Mouse (Mus musculus) heart, embryonic 12.5 days (tissue): ENCODE data around the gene Hoxd3. TPM values are rescaled to one million over a fixed set of nuclear protein-coding genes. Genes with fewer than 3 reads are reported as not detected.

ENCODE experiments used
- ATAC-seq: fragments of 200-750 bp; cut with Nextera tagmentation; 2 replicates; pipeline ENCODE4 v1.8.0; 2017; ENCODE audit warnings: moderate TSS enrichment, moderate library complexity; ENCODE audit not compliant: insufficient number of reproducible peaks, low FRiP score
- H3K27ac ChIP-seq: fragments of 300-500 bp; sonication (generic); 2 replicates; pipeline ENCODE4 v1.5.1; 2016; ENCODE audit warnings: mild to moderate bottlenecking, moderate library complexity; ENCODE audit not compliant: poor library complexity, severe bottlenecking
- H3K27me3 ChIP-seq: fragments of 300-500 bp; sonication (generic); replicated peaks from 2 replicates; pipeline ENCODE4 v1.6.1; 2016; ENCODE audit warnings: mild to moderate bottlenecking, moderate library complexity
- H3K36me3 ChIP-seq: fragments of 300-500 bp; sonication (generic); 2 replicates; pipeline ENCODE4 v1.6.1; 2016; ENCODE audit warnings: mild to moderate bottlenecking, moderate library complexity
- H3K4me1 ChIP-seq: fragments of 300-500 bp; sonication (generic); replicated peaks from 2 replicates; pipeline ENCODE4 v1.6.1; 2016; ENCODE audit warnings: mild to moderate bottlenecking
- H3K4me2 ChIP-seq: fragments of 300-500 bp; sonication (generic); 2 replicates; pipeline ENCODE4 v1.6.1; 2016; ENCODE audit warnings: mild to moderate bottlenecking, moderate library complexity
- H3K4me3 ChIP-seq: fragments of 300-500 bp; sonication (generic); 2 replicates; pipeline ENCODE4 v1.5.1; 2016; ENCODE audit warnings: mild to moderate bottlenecking
- H3K9ac ChIP-seq: fragments of 300-500 bp; sonication (generic); 2 replicates; pipeline ENCODE4 v1.6.1; 2016; ENCODE audit warnings: mild to moderate bottlenecking, moderate library complexity
- H3K9me3 ChIP-seq: fragments of 300-500 bp; sonication (generic); replicated peaks from 2 replicates; pipeline ENCODE4 v1.6.1; 2016; ENCODE audit warnings: mild to moderate bottlenecking, moderate library complexity
- WGBS: fragments of 180-500 bp; shearing (Covaris S2); methylation state at CpG from one replicate; pipeline ENCODE4 v1.1.7; 2016; 5-methylcytosine and 5-hydroxymethylcytosine counted together
- polyA plus RNA-seq: library from polyadenylated mRNA; unstranded; fragments of >200 nt; fragmentation: Nextera tagmentation; extraction: Ambion mirVana; gene quantifications from 2 replicates; pipeline ENCODE4 v1.2.1, GENCODE M21; 2016

Gene Hoxd3
- polyA plus RNA-seq, 1 experiment from 2014 or later, result 3.1 TPM

DNA sequence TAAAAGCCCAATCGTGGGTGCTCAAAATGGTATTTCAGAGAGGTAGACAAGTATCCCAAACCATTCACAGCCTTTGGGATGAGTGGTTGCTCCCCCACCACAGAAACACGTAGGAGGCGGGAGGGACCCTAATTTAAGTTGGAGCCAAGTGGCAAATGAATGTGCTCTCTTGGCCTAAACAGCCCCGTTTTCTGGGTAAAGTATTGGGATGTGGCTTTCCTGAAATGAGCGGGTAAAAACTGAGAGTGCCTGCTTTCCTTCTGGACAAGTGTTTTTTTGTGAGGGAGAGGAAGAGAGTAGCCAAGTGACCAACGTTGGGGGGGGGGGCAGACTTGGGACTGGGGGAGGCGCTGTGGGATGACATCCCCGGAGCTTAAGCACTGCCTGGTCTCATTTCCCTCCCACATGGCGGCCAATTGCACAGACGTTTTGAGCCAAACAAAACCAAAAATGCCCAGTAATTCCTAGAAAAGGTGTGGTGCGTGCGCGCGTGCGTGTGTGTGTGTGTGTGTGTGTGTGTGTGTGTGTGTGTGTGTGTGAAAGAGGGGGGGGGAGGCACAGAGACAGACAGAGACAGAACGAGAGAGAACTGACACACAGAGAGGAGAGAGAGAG, 691 bp upstream of the Hoxd3 start:
- ATAC-seq, result no peak
- Histone ChIP-seq H3K4me2 (no peak overlapping the region), H3K27ac (no peak overlapping the region), H3K9me3 (no peaks in the 10 kb centered on the region), H3K9ac (no peak overlapping the region), H3K36me3 (no peaks in the 10 kb centered on the region), H3K4me1 (peaks cover 13% of the 10 kb centered on the region), H3K27me3 (peaks cover 94% of the 10 kb centered on the region), H3K4me3 (no peak overlapping the region)
- WGBS, result 2% methylated on average over 16 of the region's 16 CpGs

DNA sequence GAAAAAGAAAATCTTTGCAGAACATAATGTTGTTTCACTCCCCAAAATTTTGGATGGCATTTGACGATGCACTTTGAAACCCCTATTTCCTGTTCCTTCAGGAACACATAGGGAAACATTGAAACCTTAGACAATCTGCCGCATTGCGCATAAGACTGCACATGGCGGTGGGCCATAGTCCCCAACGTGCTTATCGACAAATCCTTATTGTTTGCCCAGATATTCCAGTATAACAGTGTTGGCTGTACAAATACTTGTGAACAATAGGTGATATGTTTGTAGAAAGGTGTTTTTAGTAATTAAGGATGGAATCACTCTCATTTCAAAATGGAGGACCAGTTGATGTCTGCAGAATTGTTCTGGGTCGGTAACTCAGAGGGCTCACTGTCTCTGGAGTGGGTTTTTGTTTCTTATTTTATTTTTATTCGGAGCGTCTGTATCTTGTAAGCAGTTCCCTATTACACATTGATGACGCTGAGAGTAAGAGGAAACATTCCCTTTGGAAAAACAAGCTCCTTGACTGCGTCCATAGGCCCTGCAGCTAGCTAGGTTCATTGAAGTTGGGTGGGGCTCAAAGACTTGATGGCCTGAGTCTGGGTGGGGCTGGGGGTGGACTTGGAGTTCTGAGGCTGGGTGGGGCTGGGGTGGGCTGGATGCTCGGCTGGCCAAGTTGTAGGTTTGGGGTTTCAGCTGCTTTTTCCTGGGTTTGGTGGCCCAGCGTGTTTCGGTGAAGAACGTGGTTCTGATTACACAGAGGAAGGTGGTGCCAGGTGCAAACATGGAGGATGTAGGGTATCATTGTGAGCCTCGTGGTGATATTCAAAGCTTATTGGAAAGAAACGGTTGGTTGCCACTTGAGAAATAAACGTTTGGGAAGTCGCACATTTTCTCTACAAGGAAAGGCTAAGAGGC, 1.8 kb downstream of the Hoxd3 start:
- no peak overlapping the region for H3K4me3 ChIP-seq
- ATAC-seq, result no peak

DNA sequence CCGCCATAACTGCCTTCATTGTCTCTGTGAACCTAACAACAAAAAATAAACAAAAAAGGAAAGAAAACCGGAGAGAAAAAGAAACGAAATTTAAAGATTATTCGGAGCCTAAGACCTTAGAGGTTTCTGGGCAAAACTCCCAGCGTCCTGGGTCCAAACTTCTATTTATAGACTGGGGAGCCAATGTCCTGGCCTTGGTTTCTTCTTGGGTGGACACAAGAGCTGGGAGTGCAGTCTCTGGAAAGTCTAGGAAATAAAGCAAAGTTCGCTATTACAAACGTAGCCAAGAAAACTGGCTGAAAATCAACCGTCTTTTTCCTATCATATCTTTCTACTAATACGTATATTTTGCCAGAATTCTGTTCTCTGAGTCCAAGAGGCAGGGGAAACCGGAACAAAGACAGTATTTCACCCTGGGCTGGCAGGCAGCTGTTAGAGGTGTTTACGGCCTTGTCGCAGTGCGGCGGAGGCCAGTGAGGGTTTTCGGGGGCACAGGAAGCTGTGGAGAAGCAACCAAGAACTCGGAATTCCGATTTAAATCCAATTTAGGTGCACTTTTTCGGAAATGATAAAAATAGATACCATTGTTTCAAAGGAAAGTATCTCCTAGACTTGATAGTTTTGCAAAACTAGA, 2.5 kb downstream of the Hoxd3 start:
- Histone ChIP-seq H3K4me3 (no peak overlapping the region), H3K27me3 (peaks cover 96% of the 10 kb centered on the region), H3K9ac (no peak overlapping the region), H3K9me3 (no peaks in the 10 kb centered on the region), H3K36me3 (no peaks in the 10 kb centered on the region), H3K27ac (no peak overlapping the region), H3K4me1 (peaks cover 13% of the 10 kb centered on the region), H3K4me2 (no peak overlapping the region)
- no peak for ATAC-seq
- WGBS, result 8% methylated on average over 18 of the region's 18 CpGs

More for the DNA sequence above, 1.8 kb downstream of the Hoxd3 start:
- Histone ChIP-seq H3K4me2 (no peak overlapping the region), H3K36me3 (no peaks in the 10 kb centered on the region), H3K9me3 (no peaks in the 10 kb centered on the region), H3K27ac (no peak overlapping the region), H3K27me3 (peaks cover 96% of the 10 kb centered on the region), H3K4me1 (peaks cover 13% of the 10 kb centered on the region), H3K9ac (no peak overlapping the region)
- WGBS, result 6% methylated on average over 19 of the region's 19 CpGs

DNA sequence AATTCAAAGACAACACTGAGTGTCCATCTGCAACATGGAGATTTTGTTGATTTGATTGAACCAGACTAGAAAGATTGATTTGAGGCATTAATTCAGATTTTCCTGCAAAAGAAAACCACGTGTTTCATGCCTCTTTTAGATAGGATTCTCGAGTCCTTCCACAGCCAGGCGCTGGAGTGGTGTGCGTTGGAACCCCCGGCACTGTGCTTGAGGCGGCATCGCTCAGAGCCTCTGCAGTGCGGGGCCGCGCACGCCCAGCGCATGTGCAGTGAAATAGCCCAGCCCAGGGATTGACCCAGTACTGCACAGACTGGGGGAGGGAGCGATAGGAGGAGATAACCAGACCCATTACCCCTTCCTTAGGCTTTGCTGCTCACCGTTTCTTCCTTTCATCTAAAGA, 3.2 kb downstream of the Hoxd3 start:
- 0% methylated on average over 14 of the region's 14 CpGs for WGBS
- no peak overlapping the region for H3K4me2 ChIP-seq
- no peak overlapping the region for H3K9ac ChIP-seq

DNA sequence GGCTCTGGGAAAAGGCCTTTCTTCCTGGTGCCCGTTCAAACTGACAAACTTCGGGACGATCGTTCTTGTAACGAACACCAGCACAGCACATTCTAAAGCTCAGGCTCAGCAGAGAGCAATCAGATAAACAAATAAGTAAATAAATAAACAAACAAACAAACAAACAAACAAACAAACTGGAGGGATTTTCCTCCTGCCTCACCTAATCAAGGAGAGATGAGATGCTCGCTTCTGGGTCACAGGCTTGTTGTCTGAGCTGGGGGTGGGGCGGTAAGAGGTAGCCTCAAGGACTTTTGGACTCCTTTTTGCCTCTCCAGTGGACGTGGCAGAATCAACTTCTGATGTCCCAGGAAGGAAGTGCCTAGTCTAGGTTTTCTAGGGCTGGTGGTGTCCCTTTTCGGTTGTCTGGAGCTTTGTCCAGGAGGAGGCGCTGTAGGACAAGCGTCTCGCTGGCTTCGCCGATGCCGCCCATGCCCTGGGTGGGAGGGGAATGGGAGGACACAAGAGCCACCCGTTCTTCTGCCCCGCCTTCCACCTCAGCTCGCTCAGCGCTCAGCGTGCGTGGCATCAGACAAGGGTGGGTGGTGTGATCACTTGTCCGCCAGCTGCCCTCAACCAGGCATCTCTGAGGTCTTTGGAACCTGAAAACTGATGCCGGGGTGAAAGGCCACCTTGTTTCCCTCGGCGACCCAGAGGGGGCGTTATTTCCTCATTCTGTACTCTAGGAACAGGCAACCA, 3.9 kb downstream of the Hoxd3 start:
- peaks cover 13% of the 10 kb centered on the region for H3K4me1 ChIP-seq
- H3K27ac ChIP-seq, result no peak overlapping the region
- H3K4me3 ChIP-seq, result peak overlapping the region; percentile 35
- H3K27me3 ChIP-seq, result peaks cover 96% of the 10 kb centered on the region
- 5% methylated on average over 26 of the region's 26 CpGs for WGBS
- ATAC-seq, result peak; percentile 45; the same call in 1 of the 2 replicates
- H3K9me3 ChIP-seq, result no peaks in the 10 kb centered on the region
- no peaks in the 10 kb centered on the region for H3K36me3 ChIP-seq
- H3K4me2 ChIP-seq, result peak overlapping the region; percentile 67
- H3K9ac ChIP-seq, result no peak overlapping the region

More for the DNA sequence above, 3.2 kb downstream of the Hoxd3 start:
- peak; percentile 57; the same call in 1 of the 2 replicates for ATAC-seq
- Histone ChIP-seq H3K9me3 (no peaks in the 10 kb centered on the region), H3K27ac (no peak overlapping the region), H3K4me3 (no peak overlapping the region), H3K27me3 (peaks cover 96% of the 10 kb centered on the region), H3K4me1 (peaks cover 13% of the 10 kb centered on the region), H3K36me3 (no peaks in the 10 kb centered on the region)

DNA sequence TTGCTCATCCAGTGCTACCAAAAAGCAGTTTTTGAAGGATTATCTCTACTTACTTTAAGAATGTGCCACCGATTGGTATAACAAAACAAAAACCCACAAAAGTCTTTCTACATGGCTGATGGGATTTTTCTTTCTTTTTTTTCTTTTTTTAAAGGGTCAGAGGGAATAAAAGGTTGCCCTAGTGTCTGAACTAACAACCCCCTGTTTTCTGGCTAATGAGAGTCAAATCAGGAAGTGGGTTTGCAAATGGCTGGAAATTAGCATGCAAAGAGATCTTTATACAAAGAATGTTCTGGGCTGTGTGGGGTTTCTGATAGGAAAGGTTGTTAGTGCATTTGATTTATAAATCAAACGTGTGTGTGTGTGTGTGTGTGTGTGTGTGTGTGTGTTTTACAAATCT, 8.7 kb downstream of the Hoxd3 start:
- H3K9me3 ChIP-seq, result no peaks in the 10 kb centered on the region
- no peak overlapping the region for H3K27ac ChIP-seq
- no peak overlapping the region for H3K4me2 ChIP-seq
- H3K4me1 ChIP-seq, result 0 out of 2 replicates have a peak, but pooled peaks cover 3% of the 10 kb centered on the region
- H3K27me3 ChIP-seq, result peaks cover 99% of the 10 kb centered on the region
- H3K9ac ChIP-seq, result no peak overlapping the region
- WGBS, result 11% methylated on average over 2 of the region's 2 CpGs
- ATAC-seq, result no peak
- H3K36me3 ChIP-seq, result no peaks in the 10 kb centered on the region
- H3K4me3 ChIP-seq, result no peak overlapping the region

DNA sequence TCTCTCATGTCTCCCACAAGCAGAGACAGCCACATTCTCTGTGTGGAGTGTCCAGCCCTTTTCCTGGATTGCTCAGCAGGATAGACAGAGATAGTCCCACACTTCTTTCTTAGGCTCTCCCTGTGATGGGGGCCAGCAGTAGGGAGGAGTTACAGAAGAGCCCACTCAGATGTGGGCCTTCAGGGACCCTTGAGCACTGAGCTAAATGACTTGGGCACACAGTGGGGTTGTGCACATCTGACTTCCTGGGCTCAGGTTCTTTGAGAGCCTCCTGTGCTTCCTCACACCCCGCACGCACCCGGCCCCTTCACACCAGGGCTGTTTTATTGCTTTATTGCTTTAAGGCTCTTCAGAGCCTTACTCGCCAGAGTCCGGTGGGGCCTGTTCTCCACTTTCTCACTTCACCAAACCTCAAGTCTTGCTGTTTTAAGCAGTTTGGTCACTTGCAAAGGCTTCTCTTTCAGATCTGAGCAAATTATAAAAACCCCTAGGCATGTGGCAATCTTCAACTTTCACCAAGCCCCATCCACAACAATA, 9.3 kb downstream of the Hoxd3 start:
- 10% methylated on average over 5 of the region's 5 CpGs for WGBS
- H3K27me3 ChIP-seq, result peaks cover 98% of the 10 kb centered on the region
- H3K9me3 ChIP-seq, result no peaks in the 10 kb centered on the region
- ATAC-seq, result no peak
- H3K36me3 ChIP-seq, result no peaks in the 10 kb centered on the region
- H3K27ac ChIP-seq, result no peak overlapping the region
- H3K4me3 ChIP-seq, result no peak overlapping the region
- H3K4me2 ChIP-seq, result no peak overlapping the region
- H3K9ac ChIP-seq, result no peak overlapping the region
- 0 out of 2 replicates have a peak, but pooled peaks cover under 1% of the 10 kb centered on the region for H3K4me1 ChIP-seq

DNA sequence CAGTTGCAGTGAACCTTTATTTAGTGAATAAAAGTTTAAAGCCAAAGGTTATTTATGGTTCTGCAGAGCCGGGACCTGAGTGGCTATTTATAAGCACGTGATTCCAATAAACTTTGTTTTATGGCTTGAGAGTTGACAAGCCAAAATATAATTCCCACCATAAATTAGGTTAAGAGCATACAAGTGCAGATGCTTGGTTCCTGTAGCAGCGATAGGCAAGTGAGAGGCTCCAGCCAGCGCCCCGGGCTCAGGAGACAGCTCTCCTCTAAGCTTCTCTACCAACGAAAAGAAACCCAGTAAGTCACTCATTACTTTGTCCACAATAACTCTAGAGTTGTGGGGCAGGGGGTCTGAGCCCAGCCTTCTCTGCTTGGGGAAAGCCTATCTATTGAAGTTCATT, 10.2 kb downstream of the Hoxd3 start:
- ATAC-seq, result no peak
- H3K4me2 ChIP-seq, result no peak overlapping the region
- H3K9me3 ChIP-seq, result no peaks in the 10 kb centered on the region
- no peaks in the 10 kb centered on the region for H3K36me3 ChIP-seq
- H3K4me1 ChIP-seq, result no peaks in the 10 kb centered on the region
- 12% methylated on average over 6 of the region's 6 CpGs for WGBS
- no peak overlapping the region for H3K9ac ChIP-seq
- no peak overlapping the region for H3K4me3 ChIP-seq
- H3K27ac ChIP-seq, result no peak overlapping the region
- peaks cover 98% of the 10 kb centered on the region for H3K27me3 ChIP-seq

DNA sequence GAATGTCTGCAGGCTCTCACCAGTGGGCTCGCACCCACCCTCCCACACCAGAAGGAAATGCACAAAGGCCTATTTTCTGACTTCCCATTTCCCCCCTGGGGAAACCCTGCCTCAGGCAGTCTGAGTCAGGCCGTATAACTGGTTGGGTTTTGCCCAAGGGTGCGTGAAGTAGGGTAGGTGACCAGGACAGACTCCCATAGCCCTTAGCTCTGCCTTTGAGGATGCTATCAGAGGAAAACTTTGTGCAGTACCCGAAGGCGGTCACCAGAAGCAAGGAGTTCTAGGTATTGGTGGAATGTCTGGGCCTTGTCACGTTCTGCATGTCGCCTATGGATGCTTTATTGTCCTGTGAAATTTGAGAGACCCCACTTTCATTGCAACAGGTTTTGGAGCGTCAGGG, 11.2 kb downstream of the Hoxd3 start:
- Histone ChIP-seq H3K4me1 (peaks cover 9% of the 10 kb centered on the region), H3K9ac (no peak overlapping the region), H3K4me2 (no peak overlapping the region), H3K4me3 (no peak overlapping the region), H3K36me3 (no peaks in the 10 kb centered on the region), H3K27ac (no peak overlapping the region), H3K27me3 (peaks cover 98% of the 10 kb centered on the region), H3K9me3 (no peaks in the 10 kb centered on the region)
- ATAC-seq, result no peak
- 9% methylated on average over 8 of the region's 8 CpGs for WGBS

DNA sequence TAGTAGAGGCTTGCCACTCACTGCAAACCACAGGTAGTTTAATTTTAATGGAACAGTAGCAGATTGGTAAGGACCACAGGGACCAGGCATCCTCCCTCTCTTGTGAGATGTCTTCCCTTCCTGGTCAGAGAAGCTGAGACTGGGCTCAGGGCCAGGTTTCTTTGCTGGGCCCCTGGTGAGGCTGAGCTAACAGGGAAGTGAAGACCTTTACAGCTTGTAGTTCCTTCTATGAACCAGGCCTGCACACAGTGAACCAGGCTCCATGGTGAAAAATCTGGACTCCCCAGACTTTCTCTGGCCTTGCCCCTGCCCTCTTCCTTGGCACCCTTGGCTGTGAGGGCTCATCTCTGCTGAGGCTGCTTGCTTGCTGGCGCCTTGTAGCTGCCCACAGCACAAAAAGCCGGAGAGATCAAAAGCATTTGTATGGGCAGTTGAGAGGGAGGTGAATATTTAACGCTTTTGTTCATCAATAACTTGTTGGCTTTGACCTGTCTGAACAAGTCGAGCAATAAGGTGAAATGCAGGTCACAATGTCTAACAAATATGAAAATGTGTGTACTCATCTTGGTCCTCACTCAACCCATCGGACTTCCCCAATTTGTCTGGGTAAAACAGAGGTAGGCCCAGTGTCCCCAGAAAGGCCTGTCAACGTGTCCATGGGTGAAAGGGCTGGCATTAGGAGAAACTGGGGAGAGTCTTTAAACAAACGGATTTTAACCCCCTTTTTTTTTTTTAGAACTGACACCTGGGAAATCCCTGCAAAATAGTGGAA, 12.7 kb downstream of the Hoxd3 start:
- H3K4me2 ChIP-seq, result no peak overlapping the region
- H3K4me3 ChIP-seq, result no peak overlapping the region
- no peaks in the 10 kb centered on the region for H3K36me3 ChIP-seq
- ATAC-seq, result no peak
- H3K4me1 ChIP-seq, result peaks cover 10% of the 10 kb centered on the region
- no peaks in the 10 kb centered on the region for H3K9me3 ChIP-seq
- no peak overlapping the region for H3K27ac ChIP-seq
- WGBS, result 21% methylated on average over 7 of the region's 7 CpGs
- H3K9ac ChIP-seq, result no peak overlapping the region
- H3K27me3 ChIP-seq, result peaks cover 96% of the 10 kb centered on the region
